Mouse (Mus musculus) heart, postnatal 0 days (tissue): ENCODE data around the gene Lin52. TPM values are rescaled to one million over a fixed set of nuclear protein-coding genes. Genes with fewer than 3 reads are reported as not detected.
A peak's percentile ranks its signal among the peaks of the same experiment; 100 is the strongest.

Experiments used
- ATAC-seq: fragments of 200-750 bp; cut with Nextera tagmentation; 2 replicates; pipeline ENCODE4 v1.8.0; 2017; ENCODE audit warnings: low read depth, moderate number of reproducible peaks, moderate library complexity; ENCODE audit not compliant: insufficient read depth
- DNase-seq: peaks from one replicate; pipeline ENCODE4 v3.0.0-alpha.2; 2016; ENCODE audit warnings: low spot score
- H3K27ac ChIP-seq: fragments of 300-500 bp; sonication (generic); 2 replicates; pipeline ENCODE4 v1.5.1; 2014; ENCODE audit warnings: low read depth, mild to moderate bottlenecking
- H3K27me3 ChIP-seq: fragments of 300-500 bp; sonication (generic); 2 replicates; pipeline ENCODE4 v1.6.1; 2014; ENCODE audit warnings: low read length, mixed read lengths; ENCODE audit not compliant: control insufficient read depth, insufficient read depth
- H3K36me3 ChIP-seq: fragments of 300-500 bp; sonication (generic); replicated peaks from 2 replicates; pipeline ENCODE4 v1.6.1; 2014; ENCODE audit warnings: low read length, mixed read lengths; ENCODE audit not compliant: control insufficient read depth, insufficient read depth
- H3K4me1 ChIP-seq: fragments of 300-500 bp; sonication (generic); 2 replicates; pipeline ENCODE4 v1.6.1; 2014; ENCODE audit warnings: antibody characterized with exemption; ENCODE audit not compliant: control insufficient read depth, insufficient read depth
- H3K4me2 ChIP-seq: fragments of 300-500 bp; sonication (generic); 2 replicates; pipeline ENCODE4 v1.6.1; 2014; ENCODE audit warnings: low read depth, mild to moderate bottlenecking, low read length, moderate library complexity
- H3K4me3 ChIP-seq: fragments of 300-500 bp; sonication (generic); 2 replicates; pipeline ENCODE4 v1.5.1; 2014; ENCODE audit warnings: low read depth, low read length
- H3K9ac ChIP-seq: fragments of 300-500 bp; sonication (generic); replicated peaks from 2 replicates; pipeline ENCODE4 v1.6.1; 2014; ENCODE audit warnings: low read depth, low read length, mixed read lengths
- H3K9me3 ChIP-seq: fragments of 300-500 bp; sonication (generic); replicated peaks from 2 replicates; pipeline ENCODE4 v1.6.1; 2016; ENCODE audit warnings: low read length; ENCODE audit not compliant: control insufficient read depth
- CTCF ChIP-seq: IDR thresholded peaks from 2 replicates; pipeline ENCODE4 v1.5.1; 2016; ENCODE audit warnings: antibody characterized with exemption, control low read depth, low read depth
- EP300 ChIP-seq: IDR thresholded peaks from 2 replicates; pipeline ENCODE4 v1.6.1; 2016; ENCODE audit warnings: antibody characterized with exemption, low read depth
- WGBS: fragments of 180-500 bp; shearing (Covaris S2); extraction: QIAGEN DNeasy Blood & Tissue Kit; methylation state at CpG from one replicate; pipeline ENCODE4 v1.1.7; 2014; 5-methylcytosine and 5-hydroxymethylcytosine counted together
- polyA plus RNA-seq: library from polyadenylated mRNA; unstranded; fragments of >200 nt; fragmentation: Nextera tagmentation; extraction: Ambion mirVana; gene quantifications from 2 replicates; pipeline ENCODE4 v1.2.1, GENCODE M21; 2015
- total RNA-seq: library from RNA; depleted of rRNA; stranded (reverse); fragments of >200 nt; gene quantifications from 2 replicates; pipeline ENCODE4 v1.2.3, GENCODE M21; 2014; ENCODE audit warnings: low replicate concordance; rRNA removed

Lin52 gene
- total and polyA plus RNA-seq, 2 experiments from 2014 or later, result 12.4 to 23.7 TPM

DNA sequence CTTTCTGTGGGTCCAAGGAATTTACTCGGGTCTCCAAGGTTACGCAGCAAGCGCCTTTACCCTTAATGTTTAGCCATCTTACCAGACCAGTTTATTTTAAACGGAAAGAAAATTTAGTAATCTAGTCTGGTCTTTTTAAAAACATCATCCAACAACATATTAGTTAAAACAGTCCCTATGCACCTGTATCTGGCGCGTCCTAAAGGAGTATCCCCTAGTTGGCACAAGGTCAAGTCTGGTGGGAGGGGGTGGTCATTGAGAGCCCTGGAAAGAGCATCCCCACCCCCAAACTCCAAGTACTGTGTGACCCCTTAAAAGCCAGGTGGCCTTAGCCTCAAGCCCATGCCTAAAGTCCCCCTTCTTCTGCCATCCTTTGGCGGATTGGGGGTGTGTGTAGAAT is 121.9 kb downstream of the Lin52 start:
- H3K9ac ChIP-seq, result no peak overlapping the region
- no peak overlapping the region for H3K4me2 ChIP-seq
- no peak overlapping the region for H3K4me3 ChIP-seq
- 28% methylated on average over 7 of the region's 7 CpGs for WGBS
- no peak for ATAC-seq
- H3K27ac ChIP-seq, result no peak overlapping the region
- peaks cover 73% of the 10 kb centered on the region for H3K27me3 ChIP-seq
- no peaks in the 10 kb centered on the region for H3K9me3 ChIP-seq
- no peak for DNase-seq
- no peak for TF ChIP-seq CTCF
- TF ChIP-seq EP300, result no peak
- H3K4me1 ChIP-seq, result no peaks in the 10 kb centered on the region
- no peaks in the 10 kb centered on the region for H3K36me3 ChIP-seq

DNA sequence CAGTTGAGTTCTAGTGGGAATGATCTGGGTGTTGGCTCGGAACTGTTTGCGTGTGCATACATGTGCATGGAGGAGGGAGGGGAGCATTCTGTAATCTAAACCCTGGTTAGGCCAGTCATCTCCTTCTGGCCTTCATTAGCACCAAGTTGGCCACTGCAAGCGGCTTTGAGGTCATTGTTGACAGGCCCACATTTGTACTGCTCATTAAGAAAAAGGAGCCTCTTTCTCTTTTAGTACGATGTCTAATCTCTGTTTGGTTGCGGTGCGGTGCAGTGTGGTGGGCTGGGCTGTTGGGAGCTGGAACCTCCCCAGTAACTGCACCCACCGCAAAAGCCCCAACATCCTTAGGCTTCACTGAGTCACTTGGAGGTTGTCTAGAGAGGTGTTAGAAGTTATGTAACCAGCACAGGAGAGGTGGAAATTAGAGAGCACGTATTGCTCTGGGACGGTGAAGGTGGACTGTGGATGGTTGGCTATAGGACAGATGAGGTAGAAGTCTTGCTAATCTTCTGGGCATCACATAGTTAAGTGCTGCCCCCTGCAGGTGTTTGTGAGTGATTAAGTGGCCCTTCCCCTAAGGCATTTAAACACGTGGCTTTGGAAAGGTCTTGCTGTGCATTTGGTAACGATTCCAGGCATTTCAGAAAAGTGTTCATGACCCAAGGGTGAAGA is 126.7 kb downstream of the Lin52 start:
- DNase-seq (no peak), ATAC-seq (no peak)
- 68% methylated on average over 11 of the region's 11 CpGs for WGBS
- Histone ChIP-seq H3K9ac (no peak overlapping the region), H3K9me3 (no peaks in the 10 kb centered on the region), H3K27ac (no peak overlapping the region), H3K36me3 (no peaks in the 10 kb centered on the region), H3K4me1 (no peaks in the 10 kb centered on the region), H3K4me2 (no peak overlapping the region), H3K27me3 (peaks cover 26% of the 10 kb centered on the region), H3K4me3 (no peak overlapping the region)
- TF ChIP-seq EP300, result no peak

DNA sequence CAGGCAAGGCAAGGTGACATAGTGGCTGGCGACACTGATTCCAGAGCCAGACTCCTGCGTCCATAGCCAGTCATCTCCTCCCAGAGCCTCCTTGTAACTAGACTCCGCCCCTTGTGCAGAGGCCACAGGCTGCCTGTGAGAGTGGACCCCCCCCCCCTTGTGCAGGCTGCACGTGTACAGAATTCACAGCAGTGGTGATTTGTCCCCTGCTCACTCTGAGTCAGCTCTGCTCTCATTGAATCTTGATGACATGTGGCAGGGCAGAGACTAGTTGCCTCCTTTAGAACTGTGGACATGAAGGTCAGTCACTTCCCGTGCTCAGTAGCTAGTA is 127.2 kb downstream of the Lin52 start:
- no peaks in the 10 kb centered on the region for H3K4me1 ChIP-seq
- 31% methylated on average over 5 of the region's 5 CpGs for WGBS
- no peak overlapping the region for H3K9ac ChIP-seq
- no peaks in the 10 kb centered on the region for H3K36me3 ChIP-seq
- TF ChIP-seq EP300 (no peak), CTCF (no peak)
- no peak overlapping the region for H3K27ac ChIP-seq
- no peaks in the 10 kb centered on the region for H3K9me3 ChIP-seq
- H3K4me2 ChIP-seq, result no peak overlapping the region
- no peak overlapping the region for H3K4me3 ChIP-seq
- peaks cover 21% of the 10 kb centered on the region for H3K27me3 ChIP-seq
- ATAC-seq, result no peak
- DNase-seq, result no peak

DNA sequence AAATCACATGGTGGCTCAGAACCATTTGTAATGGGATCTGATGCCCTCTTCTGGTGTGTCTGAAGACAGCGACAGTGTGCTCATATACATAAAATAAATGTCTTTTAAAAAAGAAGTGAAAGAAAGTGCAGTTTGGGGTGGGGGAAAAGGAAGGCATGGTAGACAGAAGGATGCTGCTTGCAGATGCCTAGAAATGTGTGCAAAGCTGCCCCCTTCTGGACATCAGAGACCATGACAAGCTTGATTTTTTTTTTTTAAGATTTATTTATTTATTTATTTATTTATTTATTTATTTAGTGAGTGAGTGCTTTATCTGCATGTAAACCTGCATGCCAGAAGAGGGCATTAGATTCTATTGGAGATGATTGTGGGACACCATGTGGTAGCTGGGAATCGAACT is 130.1 kb downstream of the Lin52 start:
- Histone ChIP-seq H3K27me3 (peaks cover 4% of the 10 kb centered on the region; the same call in 1 of the 2 replicates), H3K9ac (no peak overlapping the region), H3K9me3 (no peaks in the 10 kb centered on the region), H3K36me3 (no peaks in the 10 kb centered on the region), H3K4me3 (no peak overlapping the region), H3K4me1 (no peaks in the 10 kb centered on the region), H3K4me2 (no peak overlapping the region), H3K27ac (no peak overlapping the region)
- no peak for DNase-seq
- TF ChIP-seq EP300, result no peak
- no peak for TF ChIP-seq CTCF
- 92% methylated on average over 2 of the region's 2 CpGs for WGBS
- no peak for ATAC-seq

DNA sequence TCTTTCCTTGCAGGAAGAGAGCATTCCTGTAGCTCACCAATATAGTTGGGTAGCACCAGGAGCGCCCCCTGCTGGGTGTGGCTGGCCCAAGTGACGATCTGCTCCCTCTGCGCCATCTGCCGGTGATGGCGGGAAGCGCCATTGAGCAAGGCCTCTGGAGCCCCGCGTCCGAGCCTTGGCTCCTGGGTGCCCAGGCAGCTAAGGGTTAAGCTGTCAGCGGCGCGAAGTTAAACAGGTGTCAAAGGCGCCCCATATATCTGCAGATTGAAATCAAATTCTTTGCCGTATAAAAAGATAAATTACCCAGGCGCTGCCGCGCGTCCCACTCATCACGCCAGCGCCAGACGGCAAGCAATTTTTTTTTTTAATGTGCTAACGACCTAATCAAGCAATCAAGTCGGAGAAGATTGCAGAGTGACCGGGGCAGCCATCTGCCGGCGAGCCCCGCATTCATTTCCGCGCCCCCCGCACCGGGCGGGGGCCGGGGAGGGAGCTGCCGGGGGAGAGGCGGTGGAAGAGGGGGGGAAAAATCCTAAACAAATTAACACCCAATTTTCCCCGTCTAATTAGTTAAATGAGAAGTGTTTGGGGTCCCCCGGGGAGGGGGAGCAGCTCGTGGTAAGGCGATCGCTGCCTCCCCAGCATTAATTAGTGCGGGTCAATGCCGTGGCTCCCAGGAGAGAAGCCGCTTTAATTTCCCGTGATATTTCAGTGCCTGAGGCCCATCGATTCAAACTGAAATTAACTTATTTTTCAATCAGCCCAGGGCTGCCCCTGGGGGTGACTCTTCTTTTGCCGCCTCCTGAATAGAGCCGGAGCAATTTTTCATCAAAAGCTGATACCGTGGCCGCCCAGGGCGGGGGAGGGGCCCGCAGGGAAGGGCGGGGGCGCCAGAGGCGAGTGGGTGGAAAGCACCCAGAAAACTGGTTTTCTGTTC is 138.9 kb downstream of the Lin52 start:
- peak; percentile 70 for ATAC-seq
- under 1% methylated on average over 52 of the region's 54 CpGs for WGBS
- H3K4me1 ChIP-seq, result peaks cover 7% of the 10 kb centered on the region; the same call in 1 of the 2 replicates

More for the DNA sequence above, 138.9 kb downstream of the Lin52 start:
- Histone ChIP-seq H3K4me2 (peak overlapping the region; percentile 100), H3K4me3 (peak overlapping the region; percentile 63), H3K36me3 (no peaks in the 10 kb centered on the region), H3K9ac (peak overlapping the region; percentile 49), H3K9me3 (no peaks in the 10 kb centered on the region), H3K27ac (no peak overlapping the region), H3K27me3 (no peaks in the 10 kb centered on the region)
- peak; percentile 100 for TF ChIP-seq CTCF
- no peak for TF ChIP-seq EP300
- peak; percentile 67 for DNase-seq

Other genes with a start within 250 kb of the Lin52 start
- 13.5 and 14.5 TPM in 2 replicates for gene Elmsan1, start 232.5 kb upstream of the Lin52 start, total RNA-seq
- gene Elmsan1, start 232.5 kb upstream of the Lin52 start, polyA plus RNA-seq, result 3.5 and 3.6 TPM in 2 replicates
- 104 and 105 TPM in 2 replicates for gene Ptgr2, start 166.2 kb upstream of the Lin52 start, total RNA-seq
- gene Ptgr2, start 166.2 kb upstream of the Lin52 start, polyA plus RNA-seq, result 141 and 154 TPM in 2 replicates
- gene Zfp410, start 134.6 kb upstream of the Lin52 start, total RNA-seq, result 36.9 and 37.7 TPM in 2 replicates
- 36.3 and 38.5 TPM in 2 replicates for gene Zfp410, start 134.6 kb upstream of the Lin52 start, polyA plus RNA-seq
- gene Coq6, start 89.8 kb upstream of the Lin52 start, total RNA-seq, result 271 and 278 TPM in 2 replicates
- gene Coq6, start 89.8 kb upstream of the Lin52 start, polyA plus RNA-seq, result 102 and 105 TPM in 2 replicates
- gene Fam161b, start 89.6 kb upstream of the Lin52 start, total RNA-seq, result 3.4 and 4.0 TPM in 2 replicates
- gene Fam161b, start 89.6 kb upstream of the Lin52 start, polyA plus RNA-seq, result 5.6 and 6.0 TPM in 2 replicates
- gene Entpd5, start 42.4 kb upstream of the Lin52 start, total RNA-seq, result 37.6 and 59.8 TPM in 2 replicates
- gene Entpd5, start 42.4 kb upstream of the Lin52 start, polyA plus RNA-seq, result 37.5 and 40.5 TPM in 2 replicates
- gene Bbof1, start 42.4 kb upstream of the Lin52 start, total RNA-seq, result 0.04 TPM in 1 of 2 replicates, not detected in the other
- 1.3 and 2.3 TPM in 2 replicates for gene Bbof1, start 42.4 kb upstream of the Lin52 start, polyA plus RNA-seq
- gene Rnf113a2, start 34.2 kb upstream of the Lin52 start, total RNA-seq, result 9.4 and 14.1 TPM in 2 replicates
- 20.9 and 22.1 TPM in 2 replicates for gene Rnf113a2, start 34.2 kb upstream of the Lin52 start, polyA plus RNA-seq
- gene Aldh6a1, start 418 bp upstream of the Lin52 start, total RNA-seq, result 80.0 and 80.1 TPM in 2 replicates
- gene Aldh6a1, start 418 bp upstream of the Lin52 start, polyA plus RNA-seq, result 71.9 and 74.9 TPM in 2 replicates
- not detected in 2 replicates for gene Vsx2, start 118.3 kb downstream of the Lin52 start, total RNA-seq
- gene Vsx2, start 118.3 kb downstream of the Lin52 start, polyA plus RNA-seq, result not detected in 2 replicates
- 8.2 and 8.7 TPM in 2 replicates for gene Abcd4, start 166.0 kb downstream of the Lin52 start, total RNA-seq
- 7.1 and 8.5 TPM in 2 replicates for gene Abcd4, start 166.0 kb downstream of the Lin52 start, polyA plus RNA-seq
- gene Vrtn, start 189.6 kb downstream of the Lin52 start, total RNA-seq, result not detected in 2 replicates
- gene Vrtn, start 189.6 kb downstream of the Lin52 start, polyA plus RNA-seq, result not detected in 2 replicates
- gene Syndig1l, start 247.4 kb downstream of the Lin52 start, total RNA-seq, result not detected in 2 replicates
- not detected in 2 replicates for gene Syndig1l, start 247.4 kb downstream of the Lin52 start, polyA plus RNA-seq